ENCODE assay signal across 9 mouse cellular contexts in genomic region chr2:157069355-157069735, GRCm38 (mm10). TPM values are rescaled to one million over a fixed set of nuclear protein-coding genes. Genes with fewer than 3 reads are reported as not detected.
DNase-seq lines count a peak whose midpoint lies in the region; ATAC-seq and TF ChIP-seq lines count a peak whose summit lies in the region.
"Had no signal": no experiment of that assay in that cellular context is flagged by ENCODE, and none has a peak within 500 bp of the region (broad histone marks: within the 10 kb centered on the region; RNA-seq: fewer than 3 reads in every experiment).

No protein-coding gene starts in this region.

- no peak overlapping the region for H3K4me3 ChIP-seq in left cerebral cortex, adult 2 months
- H3K4me3 ChIP-seq in midbrain, embryonic 12.5 days = no peak overlapping the region

- H3K4me1 ChIP-seq in midbrain, embryonic 12.5 days = peaks cover 87% of the 10 kb centered on the region

- H3K9ac ChIP-seq in midbrain, embryonic 12.5 days (replicated peaks) = peak overlapping the region; percentile 34; the same call in 1 of the 2 replicates

- no peaks in the 10 kb centered on the region for H3K27me3 ChIP-seq in midbrain, embryonic 12.5 days

- H3K4me2 ChIP-seq in midbrain, embryonic 12.5 days (replicated peaks) = 0 out of 2 replicates have a peak overlapping the region, but pooled peaks have one; percentile 9

- H3K27ac ChIP-seq in left cerebral cortex, adult 2 months = peak overlapping the region; percentile 38
- peak overlapping the region; percentile 71 for H3K27ac ChIP-seq in midbrain, embryonic 12.5 days (replicated peaks)

- no peak for DNase-seq in left cerebral cortex, adult 2 months (ENCODE audit: extremely low spot score in 1 of 2, low spot score in 2 of 2)
- no peak for DNase-seq in left cerebral cortex, adult 11 months (ENCODE audit: low spot score)
- DNase-seq in cerebellum, postnatal 14 days = peak; percentile 95
- peak; percentile 49 to 60 for DNase-seq in heart, postnatal 14 days
- DNase-seq in spleen, postnatal 14 days (ENCODE audit: low spot score in 2 of 2) = no peak
- DNase-seq in c-Kit-positive CD71-positive TER-119-positive erythroid progenitor cells, embryonic 14.5 days (ENCODE audit: low spot score) = no peak
- no peak for DNase-seq in right cerebral cortex, adult 18-20 months

- intact Hi-C loops in left cerebral cortex, adult 2 months (cut with DNase I) = no loop called here
- intact Hi-C loops in heart, postnatal 14 days (cut with DNase I) = no loop called here

- no peaks in the 10 kb centered on the region for H3K9me3 ChIP-seq in midbrain, embryonic 12.5 days

- H3K36me3 ChIP-seq in midbrain, embryonic 12.5 days = peaks cover 15% of the 10 kb centered on the region

- no peak for ATAC-seq in midbrain, embryonic 12.5 days (ENCODE audit: low FRiP score, low read depth)

- WGBS in midbrain, embryonic 12.5 days = 47% methylated on average over 3 of the region's 3 CpGs

- no peak for TF ChIP-seq CTCF in left cerebral cortex, adult 2 months (IDR thresholded peaks at IDR 0.05)

RNA-seq across cellular contexts. Expression of gene Soga1, which starts 9.7 kb away (rescaled TPM):
- 10 to 100 TPM; 20.2 to 25.1 TPM for total RNA-seq in left cerebral cortex, adult 2 months (2021)
- 10 to 100 TPM; 22.8 to 23.8 TPM for total RNA-seq in heart, postnatal 14 days (2021)
- 6.9 and 7.3 TPM in 2 replicates for polyA plus RNA-seq in midbrain, embryonic 12.5 days (2016; fragmentation: Nextera tagmentation; extraction: Ambion mirVana)

RNA-seq across cellular contexts. Expression of gene Tldc2, which starts 17.5 kb away (rescaled TPM):
- not detected for total RNA-seq in left cerebral cortex, adult 2 months (2021)
- total RNA-seq in heart, postnatal 14 days (2021) = not detected
- polyA plus RNA-seq in midbrain, embryonic 12.5 days (2016; fragmentation: Nextera tagmentation; extraction: Ambion mirVana) = not detected in 2 replicates
- polyA plus RNA-seq: liver, embryonic 16.5 days had no signal

Comparison
In these comparisons a context has a peak if more than half of its experiments do, and no peak if none do; other contexts are left out.
1. DNase-seq: peak in cerebellum, postnatal 14 days (2 of 2) and heart, postnatal 14 days (2 of 2); none in left cerebral cortex, adult 2 months (0 of 2), left cerebral cortex, adult 11 months (single experiment), spleen, postnatal 14 days (0 of 2), c-Kit-positive CD71-positive TER-119-positive erythroid progenitor cells, embryonic 14.5 days (single experiment) and right cerebral cortex, adult 18-20 months (single experiment).